11 mouse cellular contexts compared by ENCODE assay signal in the genomic region with DNA sequence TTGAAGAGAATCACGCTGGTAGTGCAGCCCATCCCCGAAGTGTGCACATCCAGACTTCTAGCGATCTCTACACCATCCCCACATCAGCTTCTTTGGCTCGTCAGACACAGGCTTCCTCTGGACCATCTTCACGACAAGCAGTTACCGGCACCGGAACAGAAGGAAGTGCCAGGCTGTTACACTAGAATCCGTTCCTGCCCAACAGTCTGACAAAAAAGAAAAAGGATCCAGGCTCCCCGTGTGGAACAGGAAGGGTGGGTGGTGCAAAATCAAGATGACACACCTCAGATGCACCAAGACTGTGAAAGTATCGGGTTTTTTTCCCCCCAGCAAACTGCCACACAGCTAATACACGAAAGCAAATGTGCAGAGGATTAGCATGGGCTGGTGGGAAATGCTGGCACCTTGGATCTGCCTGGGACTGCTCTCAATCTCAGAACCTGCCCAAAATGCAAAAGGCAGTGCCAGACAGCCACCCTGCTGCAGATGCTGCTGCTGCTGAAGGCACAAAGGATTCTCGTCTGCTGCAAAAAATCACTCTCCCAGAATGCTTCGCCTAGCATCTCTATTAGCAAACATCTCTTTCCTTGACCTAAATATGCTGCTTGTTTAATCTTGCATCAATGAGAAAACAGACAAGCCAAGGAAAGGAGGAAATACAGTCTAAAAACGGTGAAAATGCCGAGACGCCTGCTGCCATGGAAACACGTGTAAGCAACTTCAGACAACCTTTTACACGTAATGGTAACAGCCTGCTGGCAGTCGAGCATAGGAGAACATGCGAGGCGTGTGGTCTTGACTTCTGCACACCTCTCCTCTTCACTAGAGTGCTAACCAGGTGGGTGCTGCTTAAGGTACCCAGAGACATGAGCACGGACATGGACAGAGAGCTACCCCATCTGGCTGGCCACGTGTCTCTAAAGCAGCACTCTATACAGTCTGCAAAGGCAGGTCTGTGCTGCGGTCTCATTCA. TPM values are rescaled to one million over a fixed set of nuclear protein-coding genes. Genes with fewer than 3 reads are reported as not detected.
DNase-seq lines count a peak whose midpoint lies in the region; ATAC-seq and TF ChIP-seq lines count a peak whose summit lies in the region.
"Had no signal": no experiment of that assay in that cellular context is flagged by ENCODE, and none has a peak within 500 bp of the region (broad histone marks: within the 10 kb centered on the region; RNA-seq: fewer than 3 reads in every experiment).

No protein-coding gene starts in this region.

- 11% methylated on average over 24 of the region's 24 CpGs for WGBS in cerebellum, adult 2 months
- WGBS in stomach, embryonic 16.5 days, result 51% methylated on average over 24 of the region's 24 CpGs
- WGBS in stomach, postnatal 0 days, result 51% methylated on average over 24 of the region's 24 CpGs

- peaks cover 57% of the 10 kb centered on the region for H3K4me1 ChIP-seq in cerebellum, adult 2 months (ENCODE audit: control insufficient read depth, insufficient read depth, low read length)
- H3K4me1 ChIP-seq in stomach, embryonic 16.5 days (ENCODE audit: control insufficient read depth, insufficient read depth, low read length), result peaks cover 23% of the 10 kb centered on the region
- no peaks in the 10 kb centered on the region for H3K4me1 ChIP-seq in stomach, postnatal 0 days (replicated peaks; ENCODE audit: control insufficient read depth, insufficient read depth)
- H3K4me1 ChIP-seq: midbrain, embryonic 12.5 days had no signal

- no peak for ATAC-seq in cerebellum, adult (ENCODE audit: insufficient number of reproducible peaks, low FRiP score, low TSS enrichment)
- ATAC-seq in stomach, embryonic 16.5 days (ENCODE audit: insufficient read depth, low FRiP score), result no peak
- ATAC-seq in stomach, postnatal 0 days (ENCODE audit: low FRiP score, low TSS enrichment), result no peak

- intact Hi-C loops in left cerebral cortex, adult 2 months (cut with DNase I), result loop anchor here (1.0 to 5.0 kb wide), 3 partner anchors 101 to 142 kb away; no protein-coding TSS in a partner anchor

- H3K4me3 ChIP-seq in cerebellum, adult 2 months (replicated peaks; ENCODE audit: insufficient read depth, low read depth, low read length), result peak overlapping the region; percentile 53
- H3K4me3 ChIP-seq in stomach, embryonic 16.5 days (replicated peaks; ENCODE audit: low read length), result no peak overlapping the region
- H3K4me3 ChIP-seq in stomach, postnatal 0 days (ENCODE audit: low read depth, low read length), result no peak overlapping the region
- peak overlapping the region; percentile 53 for H3K4me3 ChIP-seq in left cerebral cortex, adult 2 months
- H3K4me3 ChIP-seq: heart, embryonic 15.5 days; midbrain, embryonic 12.5 days had no signal

- peak overlapping the region; percentile 10; the same call in 1 of the 2 replicates for H3K9ac ChIP-seq in stomach, embryonic 16.5 days (ENCODE audit: low read length)
- no peak overlapping the region for H3K9ac ChIP-seq in stomach, postnatal 0 days (ENCODE audit: low read length)
- H3K9ac ChIP-seq: heart, embryonic 15.5 days; midbrain, embryonic 12.5 days had no signal

- H3K9me3 ChIP-seq in stomach, embryonic 16.5 days (replicated peaks; ENCODE audit: control insufficient read depth, low read length), result no peaks in the 10 kb centered on the region
- no peaks in the 10 kb centered on the region for H3K9me3 ChIP-seq in stomach, postnatal 0 days (ENCODE audit: control insufficient read depth, low read length)
- H3K9me3 ChIP-seq: heart, embryonic 15.5 days; midbrain, embryonic 12.5 days had no signal

- TF ChIP-seq CTCF in cerebellum, adult 2 months (IDR thresholded peaks at IDR 0.05; ENCODE audit: borderline replicate concordance, insufficient read depth, low read depth, low read length), result no peak
- TF ChIP-seq CTCF in stomach, postnatal 0 days (IDR thresholded peaks at IDR 0.05; ENCODE audit: low read depth), result no peak
- no peak for TF ChIP-seq CTCF in left cerebral cortex, adult 2 months (IDR thresholded peaks at IDR 0.05)

- TF ChIP-seq POLR2A in cerebellum, adult 2 months (IDR thresholded peaks at IDR 0.05; ENCODE audit: borderline replicate concordance, insufficient read depth, low read length), result no peak

- no peaks in the 10 kb centered on the region for H3K36me3 ChIP-seq in stomach, embryonic 16.5 days (ENCODE audit: control insufficient read depth, insufficient read depth, low read length)
- no peaks in the 10 kb centered on the region for H3K36me3 ChIP-seq in stomach, postnatal 0 days (ENCODE audit: control insufficient read depth, insufficient read depth, low read length)
- no peaks in the 10 kb centered on the region for H3K36me3 ChIP-seq in splenic B cell, adult 2 months (ENCODE audit: control insufficient read depth, insufficient read depth, low read length, poor library complexity, severe bottlenecking)
- H3K36me3 ChIP-seq: heart, embryonic 15.5 days; midbrain, embryonic 12.5 days had no signal

- H3K4me2 ChIP-seq in stomach, embryonic 16.5 days (ENCODE audit: low read depth, low read length), result no peak overlapping the region
- H3K4me2 ChIP-seq in stomach, postnatal 0 days (replicated peaks; ENCODE audit: low read depth), result no peak overlapping the region
- H3K4me2 ChIP-seq: heart, embryonic 15.5 days; midbrain, embryonic 12.5 days had no signal

- H3K27me3 ChIP-seq in cerebellum, adult 2 months (ENCODE audit: control insufficient read depth, insufficient read depth, low read length), result no peaks in the 10 kb centered on the region
- H3K27me3 ChIP-seq in stomach, embryonic 16.5 days (ENCODE audit: control insufficient read depth, insufficient read depth, low read length), result no peaks in the 10 kb centered on the region
- no peaks in the 10 kb centered on the region for H3K27me3 ChIP-seq in stomach, postnatal 0 days (ENCODE audit: control insufficient read depth, insufficient read depth, low read length)
- H3K27me3 ChIP-seq in splenic B cell, adult 2 months (ENCODE audit: control insufficient read depth, insufficient read depth, low read length, poor library complexity, severe bottlenecking), result no peaks in the 10 kb centered on the region

- H3K27ac ChIP-seq in cerebellum, adult 2 months (ENCODE audit: insufficient read depth, low read length), result peak overlapping the region; percentile 66
- 0 out of 2 replicates have a peak overlapping the region, but pooled peaks have one; percentile 6 for H3K27ac ChIP-seq in stomach, embryonic 16.5 days (ENCODE audit: low read length)
- no peak overlapping the region for H3K27ac ChIP-seq in stomach, postnatal 0 days (replicated peaks)
- H3K27ac ChIP-seq in left cerebral cortex, adult 2 months, result peak overlapping the region; percentile 87
- H3K27ac ChIP-seq: heart, embryonic 15.5 days; midbrain, embryonic 12.5 days had no signal

- peak; percentile 52 to 55 for DNase-seq in cerebellum, adult 2 months
- DNase-seq in stomach, postnatal 0 days (ENCODE audit: low spot score), result no peak
- peak; percentile 40 to 42 for DNase-seq in left cerebral cortex, adult 2 months (ENCODE audit: extremely low spot score in 1 of 2, low spot score in 2 of 2)
- DNase-seq in splenic B cell, adult 2 months (ENCODE audit: low read depth, low spot score), result peak; percentile 35
- DNase-seq in gastrocnemius, postnatal 25 days, result no peak
- no peak for DNase-seq in urinary bladder, postnatal 25 days (ENCODE audit: low spot score)
- DNase-seq: adrenal gland, postnatal 14 days had no signal

- TF ChIP-seq EP300 in stomach, postnatal 0 days (optimal IDR thresholded peaks at IDR 0.05), result no peak

RNA-seq across cellular contexts. Expression of a gene that starts 58.9 kb away (rescaled TPM):
- polyA plus RNA-seq in cerebellum, adult 2 months (2012; rRNA removed), result 140 TPM in 2 replicates
- 15.7 and 18.4 TPM in 2 replicates for polyA plus RNA-seq in stomach, embryonic 16.5 days (2015; fragmentation: Nextera tagmentation; extraction: Ambion mirVana)
- 6.4 and 7.3 TPM in 2 replicates for polyA plus RNA-seq in stomach, postnatal 0 days (2015; fragmentation: Nextera tagmentation; extraction: Ambion mirVana)
- total RNA-seq in left cerebral cortex, adult 2 months (2021), result 10 to 100 TPM; 87.1 to 91.6 TPM
- total RNA-seq in gastrocnemius, postnatal 25 days (2021), result 10 to 100 TPM; 14.5 to 17.2 TPM

Comparison
In these comparisons a context has a peak if more than half of its experiments do, and no peak if none do; other contexts are left out.
1. DNase-seq: peak in cerebellum, adult 2 months (2 of 2), left cerebral cortex, adult 2 months (2 of 2) and splenic B cell, adult 2 months (single experiment); none in stomach, postnatal 0 days (single experiment), gastrocnemius, postnatal 25 days (single experiment) and urinary bladder, postnatal 25 days (single experiment).
2. H3K4me3 ChIP-seq: peak in cerebellum, adult 2 months (single experiment) and left cerebral cortex, adult 2 months (single experiment); none in stomach, embryonic 16.5 days (single experiment) and stomach, postnatal 0 days (single experiment).